Mouse (Mus musculus) liver, postnatal 0 days (tissue): ENCODE data around the gene Ikzf2. TPM values are rescaled to one million over a fixed set of nuclear protein-coding genes. Genes with fewer than 3 reads are reported as not detected.

ENCODE experiments used
- ATAC-seq: fragments of 200-750 bp; cut with Nextera tagmentation; 2 replicates; pipeline ENCODE4 v1.8.0; 2017; ENCODE audit warnings: mild to moderate bottlenecking, moderate library complexity
- DNase-seq: peaks from one replicate; pipeline ENCODE4 v3.0.0-alpha.2; 2016
- H3K27ac ChIP-seq: fragments of 300-500 bp; sonication (generic); 2 replicates; pipeline ENCODE4 v1.5.1; 2014; ENCODE audit warnings: antibody characterized with exemption, moderate library complexity, mild to moderate bottlenecking, low read depth
- H3K27me3 ChIP-seq: fragments of 300-500 bp; sonication (generic); 2 replicates; pipeline ENCODE4 v1.6.1; 2014; ENCODE audit warnings: low read length, control low read depth, mixed read lengths; ENCODE audit not compliant: insufficient read depth
- H3K36me3 ChIP-seq: fragments of 300-500 bp; sonication (generic); replicated peaks from 2 replicates; pipeline ENCODE4 v1.6.1; 2014; ENCODE audit warnings: mild to moderate bottlenecking, control low read depth, low read length, moderate library complexity, mixed read lengths; ENCODE audit not compliant: insufficient read depth
- H3K4me1 ChIP-seq: fragments of 300-500 bp; sonication (generic); 2 replicates; pipeline ENCODE4 v1.6.1; 2014; ENCODE audit warnings: antibody characterized with exemption, mild to moderate bottlenecking, control low read depth; ENCODE audit not compliant: insufficient read depth
- H3K4me2 ChIP-seq: fragments of 300-500 bp; sonication (generic); 2 replicates; pipeline ENCODE4 v1.6.1; 2014; ENCODE audit warnings: low read depth, mild to moderate bottlenecking, low read length, moderate library complexity, mixed read lengths
- H3K4me3 ChIP-seq: fragments of 300-500 bp; sonication (generic); 2 replicates; pipeline ENCODE4 v1.5.1; 2014; ENCODE audit warnings: low read depth, low read length
- H3K9ac ChIP-seq: fragments of 300-500 bp; sonication (generic); replicated peaks from 2 replicates; pipeline ENCODE4 v1.6.1; 2014; ENCODE audit warnings: mild to moderate bottlenecking, moderate library complexity
- H3K9me3 ChIP-seq: fragments of 300-500 bp; sonication (generic); 2 replicates; pipeline ENCODE4 v1.6.1; 2016; ENCODE audit warnings: mild to moderate bottlenecking, control low read depth, low read length, mixed read lengths
- CTCF ChIP-seq: sonication (generic); IDR thresholded peaks from 2 replicates; pipeline ENCODE4 v1.5.1; 2016; ENCODE audit warnings: antibody characterized with exemption, low read depth
- EP300 ChIP-seq: IDR thresholded peaks from 2 replicates; pipeline ENCODE4 v1.6.1; 2016; ENCODE audit warnings: antibody characterized with exemption, low read depth, mild to moderate bottlenecking
- WGBS: fragments of 180-500 bp; shearing (Covaris S2); extraction: QIAGEN DNeasy Blood & Tissue Kit; methylation state at CpG from one replicate; pipeline ENCODE4 v1.1.7; 2014; ENCODE audit not compliant: insufficient replicate concordance; 5-methylcytosine and 5-hydroxymethylcytosine counted together
- polyA plus RNA-seq: library from polyadenylated mRNA; unstranded; fragments of >200 nt; fragmentation: Nextera tagmentation; extraction: Ambion mirVana; gene quantifications from 2 replicates; pipeline ENCODE4 v1.2.1, GENCODE M21; 2015

Ikzf2 gene
- polyA plus RNA-seq, 1 experiment from 2014 or later = 0.33 TPM

DNA sequence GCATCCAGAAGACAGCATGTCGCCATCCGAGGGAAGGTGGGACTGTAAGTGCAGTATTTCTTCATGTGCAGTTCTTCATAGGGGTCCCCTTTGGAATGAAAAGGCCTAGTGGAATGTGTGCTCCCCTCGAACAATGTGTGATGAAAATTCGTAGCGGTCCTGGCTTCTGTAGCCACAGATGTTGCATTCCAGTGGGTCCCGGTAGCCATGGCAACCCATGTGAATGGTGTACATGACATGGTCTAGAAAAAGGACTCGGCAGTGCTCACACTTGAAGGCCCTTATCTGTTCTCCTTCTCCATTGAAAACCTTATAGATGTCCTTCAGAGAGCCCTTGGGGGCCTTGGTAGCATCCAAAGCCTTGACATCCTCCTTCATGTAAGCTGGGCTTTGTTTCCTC is 148.4 kb downstream of the Ikzf2 start:
- DNase-seq = no peak
- no peaks in the 10 kb centered on the region for H3K27me3 ChIP-seq
- H3K36me3 ChIP-seq = no peaks in the 10 kb centered on the region
- TF ChIP-seq CTCF = no peak
- H3K4me1 ChIP-seq = peaks cover 6% of the 10 kb centered on the region
- no peaks in the 10 kb centered on the region for H3K9me3 ChIP-seq
- no peak overlapping the region for H3K27ac ChIP-seq
- 85% methylated on average over 7 of the region's 7 CpGs for WGBS
- no peak for ATAC-seq
- H3K9ac ChIP-seq = no peak overlapping the region
- no peak overlapping the region for H3K4me3 ChIP-seq
- H3K4me2 ChIP-seq = no peak overlapping the region

- no peak for ATAC-seq
- no peak for DNase-seq
- no peaks in the 10 kb centered on the region for H3K36me3 ChIP-seq
- H3K27ac ChIP-seq = no peak overlapping the region
- no peak overlapping the region for H3K4me3 ChIP-seq
- H3K9ac ChIP-seq = no peak overlapping the region
- 67% methylated on average over 3 of the region's 3 CpGs for WGBS
- no peaks in the 10 kb centered on the region for H3K27me3 ChIP-seq
- H3K4me1 ChIP-seq = no peaks in the 10 kb centered on the region
- H3K9me3 ChIP-seq = no peaks in the 10 kb centered on the region
- TF ChIP-seq EP300 (no peak), CTCF (no peak)
- H3K4me2 ChIP-seq = no peak overlapping the region
These were observed 149.4 kb downstream of the Ikzf2 start for GRCm38 (mm10) chr1:69537619-69538018.

DNA sequence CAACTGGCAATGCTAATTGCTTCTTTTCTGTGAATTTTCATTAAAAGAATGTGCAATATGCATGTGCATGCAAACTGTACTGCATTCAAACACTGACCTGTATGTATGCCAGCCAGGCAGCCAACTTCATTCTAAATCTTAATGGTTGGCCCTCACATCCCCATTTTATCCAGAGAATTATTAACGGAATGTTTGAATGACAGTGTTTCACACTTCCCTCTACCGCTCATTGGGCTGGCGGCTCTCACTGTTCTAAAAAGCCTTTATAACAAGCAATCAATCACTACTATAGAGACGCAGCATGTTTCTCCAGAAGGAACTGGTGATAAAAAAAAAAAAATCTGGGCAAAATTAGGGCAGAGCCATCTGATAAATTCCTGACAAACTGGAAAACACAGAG is 151.5 kb downstream of the Ikzf2 start:
- WGBS = 74% methylated on average over 4 of the region's 4 CpGs

DNA sequence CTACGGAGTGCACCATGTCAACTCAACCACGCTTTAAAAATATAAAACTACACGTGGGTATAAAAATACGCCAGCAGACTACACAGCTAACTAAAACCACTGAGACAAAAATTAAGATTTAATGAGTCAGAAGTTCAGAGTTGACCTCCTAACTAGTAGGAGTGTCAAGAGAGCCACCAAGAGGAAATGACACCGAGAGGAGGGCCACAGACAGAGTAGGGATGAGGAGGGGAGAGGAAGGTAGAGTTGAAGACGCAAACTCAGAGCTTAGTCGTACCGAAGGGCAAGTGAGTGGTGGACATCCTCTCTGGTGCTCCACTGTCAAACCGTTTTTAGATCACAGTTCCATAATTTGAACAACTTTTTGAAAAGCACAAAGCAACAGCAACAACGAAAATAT is 154.0 kb downstream of the Ikzf2 start:
- Histone ChIP-seq H3K27me3 (no peaks in the 10 kb centered on the region), H3K4me3 (no peak overlapping the region), H3K9ac (no peak overlapping the region), H3K27ac (no peak overlapping the region), H3K36me3 (no peaks in the 10 kb centered on the region), H3K4me1 (no peaks in the 10 kb centered on the region), H3K9me3 (no peaks in the 10 kb centered on the region), H3K4me2 (no peak overlapping the region)
- DNase-seq = no peak
- TF ChIP-seq CTCF (no peak), EP300 (no peak)
- no peak for ATAC-seq
- 76% methylated on average over 10 of the region's 10 CpGs for WGBS

More for the DNA sequence above, 151.5 kb downstream of the Ikzf2 start:
- ATAC-seq (no peak), DNase-seq (no peak)
- Histone ChIP-seq H3K9me3 (no peaks in the 10 kb centered on the region), H3K36me3 (no peaks in the 10 kb centered on the region), H3K9ac (no peak overlapping the region), H3K27ac (no peak overlapping the region), H3K4me3 (no peak overlapping the region), H3K4me2 (no peak overlapping the region), H3K4me1 (no peaks in the 10 kb centered on the region), H3K27me3 (no peaks in the 10 kb centered on the region)
- TF ChIP-seq CTCF (no peak), EP300 (no peak)

DNA sequence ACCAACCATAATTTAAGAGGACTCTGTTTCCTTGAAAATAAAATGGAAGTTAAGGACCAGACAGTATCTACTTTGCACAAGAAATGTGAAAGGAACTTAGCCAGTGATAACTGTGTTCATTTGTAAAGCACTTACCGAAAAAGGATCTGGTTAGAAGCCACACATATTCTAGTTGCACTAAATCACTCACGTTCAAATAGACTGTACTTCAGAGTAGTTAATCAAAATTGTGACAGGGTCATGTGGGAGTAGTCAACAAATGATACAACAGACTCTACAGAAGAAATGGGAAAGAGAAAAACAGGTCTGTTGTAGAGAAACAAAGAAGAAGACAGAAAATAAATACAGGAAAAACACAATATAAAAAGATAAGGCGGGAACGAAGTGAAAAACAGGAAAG is 158.3 kb downstream of the Ikzf2 start:
- Histone ChIP-seq H3K9ac (no peak overlapping the region), H3K9me3 (no peaks in the 10 kb centered on the region), H3K4me2 (no peak overlapping the region), H3K27ac (no peak overlapping the region), H3K27me3 (no peaks in the 10 kb centered on the region), H3K4me3 (no peak overlapping the region), H3K4me1 (no peaks in the 10 kb centered on the region), H3K36me3 (no peaks in the 10 kb centered on the region)
- DNase-seq = no peak
- no peak for ATAC-seq
- WGBS = 36% methylated on average over 4 of the region's 4 CpGs
- TF ChIP-seq EP300 = no peak
- no peak for TF ChIP-seq CTCF

DNA sequence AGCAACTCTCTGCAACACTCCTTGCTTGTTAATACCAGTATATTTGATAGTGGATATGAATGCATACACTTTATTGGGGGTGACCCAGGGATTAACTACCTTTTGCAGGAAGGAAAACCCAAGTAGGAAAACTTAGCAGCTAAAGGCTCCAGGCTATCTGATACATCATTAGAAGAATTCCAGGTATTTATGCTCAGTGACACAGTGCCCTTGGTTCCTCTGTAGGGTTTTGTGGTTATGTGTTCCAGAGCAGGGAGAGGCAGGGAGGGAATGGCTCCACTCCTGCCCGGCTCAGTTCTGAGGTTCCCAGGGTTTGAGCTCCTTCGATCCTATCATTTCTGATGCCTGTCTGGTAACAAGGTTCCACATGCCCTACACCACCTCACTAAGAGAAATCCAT is 165.4 kb downstream of the Ikzf2 start:
- no peak for DNase-seq

DNA sequence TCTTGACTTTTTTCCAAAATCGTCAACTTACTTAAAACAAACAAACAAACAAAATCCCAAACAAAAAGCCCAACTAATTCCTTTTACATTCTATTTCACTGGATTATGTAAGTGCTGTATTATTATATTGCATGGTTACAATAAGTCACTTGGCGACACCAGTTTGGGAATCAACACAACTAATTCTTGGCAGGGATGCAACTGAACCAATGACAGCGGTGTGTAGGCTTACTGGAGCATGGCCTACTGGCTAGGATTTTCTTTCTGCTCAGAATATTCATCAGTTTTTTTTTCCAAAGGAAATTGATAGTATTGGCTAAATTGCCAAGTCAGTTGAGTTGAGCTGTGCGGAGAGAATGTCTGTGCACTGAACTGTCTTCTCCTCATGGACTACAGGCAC is 167.7 kb downstream of the Ikzf2 start:
- ATAC-seq = no peak
- WGBS = 90% methylated on average over 4 of the region's 4 CpGs

More for the DNA sequence above, 165.4 kb downstream of the Ikzf2 start:
- Histone ChIP-seq H3K4me1 (no peaks in the 10 kb centered on the region), H3K36me3 (no peaks in the 10 kb centered on the region), H3K4me3 (no peak overlapping the region), H3K4me2 (no peak overlapping the region), H3K27me3 (no peaks in the 10 kb centered on the region), H3K9me3 (no peaks in the 10 kb centered on the region), H3K27ac (no peak overlapping the region), H3K9ac (no peak overlapping the region)
- ATAC-seq = no peak
- no peak for TF ChIP-seq EP300
- no peak for TF ChIP-seq CTCF
- 91% methylated on average over 2 of the region's 2 CpGs for WGBS

More for the DNA sequence above, 167.7 kb downstream of the Ikzf2 start:
- DNase-seq = no peak
- H3K4me2 ChIP-seq = no peak overlapping the region
- no peaks in the 10 kb centered on the region for H3K36me3 ChIP-seq
- no peaks in the 10 kb centered on the region for H3K9me3 ChIP-seq
- H3K4me1 ChIP-seq = no peaks in the 10 kb centered on the region
- H3K4me3 ChIP-seq = no peak overlapping the region
- H3K27me3 ChIP-seq = no peaks in the 10 kb centered on the region
- no peak overlapping the region for H3K27ac ChIP-seq
- H3K9ac ChIP-seq = no peak overlapping the region
- TF ChIP-seq CTCF (no peak), EP300 (no peak)
